Mouse (Mus musculus) limb, embryonic 15.5 days (tissue): ENCODE data around the gene Dnajb8. TPM values are rescaled to one million over a fixed set of nuclear protein-coding genes. Genes with fewer than 3 reads are reported as not detected.

ENCODE experiments used
- ATAC-seq: fragments of 200-750 bp; cut with Nextera tagmentation; 2 replicates; pipeline ENCODE4 v1.8.0; 2017; ENCODE audit warnings: low read depth, moderate TSS enrichment; ENCODE audit not compliant: insufficient number of reproducible peaks, low FRiP score, low TSS enrichment
- H3K27ac ChIP-seq: fragments of 300-500 bp; sonication (generic); 2 replicates; pipeline ENCODE4 v1.5.1; 2015; ENCODE audit warnings: moderate library complexity, mild to moderate bottlenecking, inconsistent platforms
- H3K27me3 ChIP-seq: fragments of 300-500 bp; sonication (generic); 2 replicates; pipeline ENCODE4 v1.6.1; 2015; ENCODE audit warnings: inconsistent platforms
- H3K36me3 ChIP-seq: fragments of 300-500 bp; sonication (generic); 2 replicates; pipeline ENCODE4 v1.6.1; 2015; ENCODE audit warnings: inconsistent platforms
- H3K4me1 ChIP-seq: fragments of 300-500 bp; sonication (generic); 2 replicates; pipeline ENCODE4 v1.6.1; 2015; ENCODE audit warnings: inconsistent platforms
- H3K4me2 ChIP-seq: fragments of 300-500 bp; sonication (generic); 2 replicates; pipeline ENCODE4 v1.6.1; 2015; ENCODE audit warnings: mild to moderate bottlenecking, inconsistent platforms
- H3K4me3 ChIP-seq: fragments of 300-500 bp; sonication (generic); 2 replicates; pipeline ENCODE4 v1.5.1; 2015; ENCODE audit warnings: mild to moderate bottlenecking, inconsistent platforms
- H3K9ac ChIP-seq: fragments of 300-500 bp; sonication (generic); 2 replicates; pipeline ENCODE4 v1.6.1; 2015; ENCODE audit warnings: inconsistent platforms
- H3K9me3 ChIP-seq: fragments of 300-500 bp; sonication (generic); 2 replicates; pipeline ENCODE4 v1.6.1; 2016; ENCODE audit warnings: inconsistent platforms
- WGBS: fragments of 180-500 bp; shearing (Covaris S2); methylation state at CpG from one replicate; pipeline ENCODE4 v1.1.7; 2015; 5-methylcytosine and 5-hydroxymethylcytosine counted together
- polyA plus RNA-seq: library from polyadenylated mRNA; unstranded; fragments of >200 nt; fragmentation: Nextera tagmentation; extraction: Ambion mirVana; gene quantifications from 2 replicates; pipeline ENCODE4 v1.2.1, GENCODE M21; 2015

Gene Dnajb8
- polyA plus RNA-seq, 1 experiment from 2014 or later: not detected

DNA sequence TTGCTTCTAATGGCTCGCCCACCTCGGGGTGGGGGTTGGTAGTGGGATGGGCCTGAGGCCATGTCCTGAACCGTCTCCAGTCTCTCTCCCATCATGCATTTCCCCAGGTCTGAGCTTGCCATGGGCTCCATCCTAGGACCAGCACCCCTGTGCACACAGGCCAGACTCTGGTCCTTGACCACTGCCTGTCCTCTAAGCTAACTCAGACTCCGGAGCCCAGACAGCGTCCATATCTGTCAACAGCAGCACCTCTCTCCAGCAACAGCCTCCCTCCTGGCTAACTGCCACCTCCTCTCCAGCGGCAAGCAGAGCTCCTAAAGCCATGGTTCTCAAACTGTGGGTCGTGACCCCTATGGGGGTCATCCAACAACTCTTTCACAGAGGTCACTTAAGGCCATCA, 14.4 kb downstream of the Dnajb8 start:
- WGBS: 21% methylated on average over 7 of the region's 7 CpGs
- no peak overlapping the region for H3K4me2 ChIP-seq
- H3K27me3 ChIP-seq: peaks cover 32% of the 10 kb centered on the region
- no peaks in the 10 kb centered on the region for H3K36me3 ChIP-seq
- H3K27ac ChIP-seq: no peak overlapping the region
- ATAC-seq: no peak
- no peaks in the 10 kb centered on the region for H3K9me3 ChIP-seq
- no peak overlapping the region for H3K9ac ChIP-seq
- H3K4me1 ChIP-seq: peaks cover 7% of the 10 kb centered on the region
- H3K4me3 ChIP-seq: no peak overlapping the region

DNA sequence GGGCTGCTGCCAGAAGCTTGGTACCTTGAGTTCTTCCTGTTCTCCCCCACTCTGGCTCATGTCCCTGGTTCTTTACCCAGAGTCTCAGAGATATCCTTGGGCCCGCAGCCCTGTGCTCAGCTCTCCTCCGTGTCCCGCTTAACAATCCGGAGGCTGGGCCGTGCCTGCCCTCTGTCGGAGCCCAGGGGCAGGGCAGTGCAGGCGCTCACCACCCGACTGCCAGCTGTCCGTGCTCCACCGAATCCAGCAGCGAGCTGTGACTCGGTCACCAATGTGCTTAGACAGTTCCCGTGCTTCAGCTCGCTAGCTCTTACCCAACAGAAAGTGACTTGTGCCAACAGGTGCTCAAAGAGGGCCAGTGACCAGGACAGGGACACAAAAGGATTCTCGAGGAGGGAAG, 20.5 kb downstream of the Dnajb8 start:
- Histone ChIP-seq H3K27me3 (no peaks in the 10 kb centered on the region; the same call in 1 of the 2 replicates), H3K36me3 (no peaks in the 10 kb centered on the region), H3K4me3 (0 out of 2 replicates have a peak overlapping the region, but pooled peaks have one; percentile 7), H3K4me1 (peaks cover 7% of the 10 kb centered on the region; the same call in 1 of the 2 replicates), H3K9me3 (no peaks in the 10 kb centered on the region), H3K4me2 (no peak overlapping the region), H3K27ac (no peak overlapping the region), H3K9ac (no peak overlapping the region)
- no peak for ATAC-seq
- WGBS: 4% methylated on average over 15 of the region's 15 CpGs

DNA sequence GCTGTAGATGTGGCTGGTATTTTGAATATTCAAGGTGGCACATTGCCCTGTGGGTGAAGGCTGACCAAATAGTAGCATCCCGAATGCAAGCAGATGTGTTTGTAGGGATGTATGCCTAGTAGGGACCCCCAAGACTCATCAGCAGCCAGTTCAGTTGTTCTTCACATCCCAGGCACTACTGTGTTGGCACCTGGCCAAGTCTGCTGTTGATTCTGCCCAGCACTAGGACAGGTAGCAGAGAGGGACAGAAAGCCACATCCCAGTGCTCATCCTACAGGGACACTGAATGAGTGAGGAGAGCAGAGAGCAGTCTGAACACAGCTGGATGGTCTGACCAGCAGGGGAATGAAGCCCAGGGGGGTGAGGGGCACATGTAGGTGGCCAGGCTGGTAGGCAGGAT, 27.2 kb downstream of the Dnajb8 start:
- H3K9me3 ChIP-seq: no peaks in the 10 kb centered on the region
- H3K4me2 ChIP-seq: no peak overlapping the region
- H3K27ac ChIP-seq: no peak overlapping the region
- H3K27me3 ChIP-seq: no peaks in the 10 kb centered on the region
- H3K4me1 ChIP-seq: 0 out of 2 replicates have a peak, but pooled peaks cover 2% of the 10 kb centered on the region
- no peak overlapping the region for H3K9ac ChIP-seq
- WGBS: 90% methylated on average over 1 of the region's 1 CpGs
- H3K4me3 ChIP-seq: no peak overlapping the region
- no peaks in the 10 kb centered on the region for H3K36me3 ChIP-seq
- ATAC-seq: no peak

DNA sequence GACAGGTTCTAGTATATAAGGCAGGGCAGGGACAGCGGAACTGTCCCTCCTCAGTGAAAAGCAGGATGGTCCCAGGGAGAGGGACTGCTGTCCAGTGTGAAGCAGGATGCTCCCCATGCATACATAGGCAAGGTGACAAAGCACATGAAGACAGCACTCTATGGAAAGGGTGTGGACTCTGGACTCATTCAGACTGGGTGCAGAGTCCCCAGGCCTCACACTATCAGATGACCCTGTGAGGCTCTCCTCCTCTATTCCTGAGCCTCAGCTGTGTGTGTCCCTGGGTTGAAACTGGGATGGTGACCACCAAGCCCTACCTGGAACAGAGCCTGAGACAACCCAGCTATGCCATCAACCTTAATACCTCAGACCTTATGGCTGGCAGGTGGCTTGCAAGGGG, 29.3 kb downstream of the Dnajb8 start:
- 0 out of 2 replicates have a peak, but pooled peaks cover 2% of the 10 kb centered on the region for H3K4me1 ChIP-seq
- no peak for ATAC-seq
- H3K4me2 ChIP-seq: no peak overlapping the region
- H3K9me3 ChIP-seq: no peaks in the 10 kb centered on the region
- H3K27me3 ChIP-seq: no peaks in the 10 kb centered on the region
- peaks cover 4% of the 10 kb centered on the region for H3K36me3 ChIP-seq
- no peak overlapping the region for H3K27ac ChIP-seq
- H3K9ac ChIP-seq: no peak overlapping the region
- H3K4me3 ChIP-seq: no peak overlapping the region
- WGBS: 94% methylated on average over 1 of the region's 1 CpGs

DNA sequence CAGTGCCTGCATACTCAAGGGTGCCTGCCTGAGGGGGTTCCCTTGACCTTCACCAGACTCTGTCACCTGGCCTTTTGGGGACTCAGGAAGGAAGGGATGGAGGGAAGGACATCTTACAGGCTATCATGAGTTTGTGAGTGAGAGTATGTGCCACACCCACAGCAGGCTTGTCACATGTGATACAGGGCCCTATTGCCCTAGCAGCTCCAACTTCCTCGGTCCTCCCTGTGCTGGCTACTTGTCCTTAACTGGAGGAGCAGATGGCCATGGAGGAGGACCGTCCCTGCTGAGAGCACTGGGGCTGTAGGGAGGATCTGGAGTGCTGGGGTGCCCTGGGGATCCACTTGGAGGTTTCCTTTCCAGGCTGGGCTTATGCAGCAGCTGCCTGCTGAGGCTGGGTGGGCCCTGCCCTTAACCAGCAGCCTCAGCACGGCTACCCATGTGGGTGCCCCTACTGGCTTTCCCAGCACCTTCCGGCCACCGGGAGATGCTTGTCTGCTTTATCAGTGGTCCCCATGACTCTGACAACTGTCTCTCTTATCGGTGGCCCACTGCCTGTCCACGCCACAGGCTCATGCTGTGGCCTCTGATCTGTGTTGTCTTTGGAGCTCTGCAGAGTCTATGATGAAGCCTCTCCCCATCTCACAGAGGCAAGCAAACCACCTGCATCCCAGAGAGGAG, 29.9 kb downstream of the Dnajb8 start:
- WGBS: 81% methylated on average over 7 of the region's 7 CpGs
- Histone ChIP-seq H3K4me3 (no peak overlapping the region), H3K36me3 (peaks cover 4% of the 10 kb centered on the region), H3K4me1 (no peaks in the 10 kb centered on the region), H3K4me2 (no peak overlapping the region), H3K27me3 (no peaks in the 10 kb centered on the region), H3K9ac (no peak overlapping the region), H3K9me3 (no peaks in the 10 kb centered on the region), H3K27ac (no peak overlapping the region)
- no peak for ATAC-seq

DNA sequence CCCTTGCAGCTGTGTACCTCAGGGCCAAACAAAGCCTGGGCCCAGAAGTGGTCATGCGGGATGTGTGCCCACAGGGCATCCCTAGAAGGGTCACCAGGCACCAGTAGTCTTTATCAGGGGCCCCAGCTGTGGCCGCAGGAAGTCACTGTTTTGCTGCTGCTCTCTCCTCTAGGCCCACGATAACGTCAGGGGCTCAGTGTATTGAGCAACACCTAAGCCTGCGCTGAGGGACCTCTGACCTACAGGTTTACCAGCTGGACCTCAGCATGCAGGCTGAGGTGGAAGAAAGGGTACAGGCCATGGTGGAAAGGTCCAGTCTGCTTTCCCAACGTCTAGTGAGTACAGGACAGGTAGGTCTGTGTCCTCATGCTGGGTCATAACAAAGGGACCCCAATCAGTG, 32.0 kb downstream of the Dnajb8 start:
- no peak for ATAC-seq
- H3K4me3 ChIP-seq: no peak overlapping the region
- no peaks in the 10 kb centered on the region for H3K4me1 ChIP-seq
- WGBS: 66% methylated on average over 6 of the region's 6 CpGs
- no peak overlapping the region for H3K4me2 ChIP-seq
- H3K27me3 ChIP-seq: no peaks in the 10 kb centered on the region
- no peak overlapping the region for H3K9ac ChIP-seq
- no peaks in the 10 kb centered on the region for H3K9me3 ChIP-seq
- H3K36me3 ChIP-seq: peaks cover 4% of the 10 kb centered on the region
- no peak overlapping the region for H3K27ac ChIP-seq

DNA sequence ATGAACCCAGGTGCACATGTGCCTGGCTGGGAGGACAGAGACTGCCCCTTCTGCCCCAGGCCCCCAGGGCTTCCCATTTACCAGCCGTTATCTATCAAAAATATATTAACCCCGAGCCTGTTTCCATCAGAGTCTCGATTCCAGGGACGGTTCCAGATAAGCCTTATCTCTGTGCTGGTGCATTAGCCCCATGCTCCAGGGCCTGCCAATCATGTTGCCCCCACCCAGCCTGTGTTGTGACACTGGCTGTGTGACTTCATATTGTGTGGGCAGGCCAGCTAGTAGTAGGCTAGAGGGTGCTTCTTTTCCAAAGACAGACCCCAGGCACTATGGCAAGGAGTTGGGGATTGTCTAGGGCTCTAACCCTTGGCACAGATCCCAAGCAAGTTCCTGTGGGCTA, 33.4 kb downstream of the Dnajb8 start:
- Histone ChIP-seq H3K9me3 (no peaks in the 10 kb centered on the region), H3K36me3 (peaks cover 4% of the 10 kb centered on the region), H3K27ac (no peak overlapping the region), H3K4me3 (no peak overlapping the region), H3K4me1 (no peaks in the 10 kb centered on the region), H3K27me3 (no peaks in the 10 kb centered on the region), H3K9ac (no peak overlapping the region), H3K4me2 (no peak overlapping the region)
- no peak for ATAC-seq
- 83% methylated on average over 4 of the region's 4 CpGs for WGBS

DNA sequence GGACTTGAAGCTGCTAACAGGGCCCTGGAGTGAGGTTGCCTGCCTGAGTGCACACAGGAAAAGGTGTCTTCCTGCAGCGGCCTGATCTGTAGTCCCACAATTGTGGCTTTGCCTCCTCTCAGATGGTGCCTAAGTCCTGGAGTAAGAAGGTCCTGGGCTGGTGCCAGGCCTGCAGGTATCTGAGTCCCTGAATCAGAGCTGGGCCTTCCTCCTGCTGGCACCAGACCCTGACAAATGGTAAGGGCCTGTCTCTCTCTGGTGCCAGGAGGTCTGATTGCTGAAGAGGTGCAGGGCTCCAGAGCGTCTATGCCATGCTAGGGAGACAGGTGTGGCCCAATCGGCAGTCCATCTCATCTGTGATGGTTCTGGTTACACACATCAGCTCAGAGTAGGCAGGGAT, 37.6 kb downstream of the Dnajb8 start:
- Histone ChIP-seq H3K4me1 (no peaks in the 10 kb centered on the region), H3K4me2 (no peak overlapping the region), H3K27me3 (no peaks in the 10 kb centered on the region), H3K36me3 (peaks cover 4% of the 10 kb centered on the region), H3K9ac (no peak overlapping the region), H3K9me3 (no peaks in the 10 kb centered on the region), H3K4me3 (no peak overlapping the region), H3K27ac (no peak overlapping the region)
- WGBS: 85% methylated on average over 3 of the region's 3 CpGs
- ATAC-seq: no peak

DNA sequence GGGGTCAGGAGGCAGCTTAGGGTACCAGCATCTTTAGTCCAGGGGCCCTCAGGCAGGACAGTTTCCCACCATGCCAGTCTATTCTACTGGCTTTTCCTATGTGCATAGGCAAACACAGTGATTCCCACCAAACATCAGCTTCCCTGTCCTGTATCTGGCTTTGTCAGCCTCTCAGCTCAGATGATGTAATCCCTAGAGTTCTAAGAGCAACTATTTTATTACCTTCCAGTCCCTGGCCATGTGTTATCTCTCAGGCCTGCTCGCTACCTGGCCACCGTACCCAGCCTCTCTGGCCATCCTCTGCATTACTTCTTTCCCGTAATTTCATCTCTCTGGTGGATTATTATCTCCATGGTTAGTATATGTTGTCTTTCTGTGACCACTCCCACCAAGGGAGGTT, 38.6 kb downstream of the Dnajb8 start:
- H3K27ac ChIP-seq: no peak overlapping the region
- no peak overlapping the region for H3K9ac ChIP-seq
- ATAC-seq: no peak
- no peaks in the 10 kb centered on the region for H3K4me1 ChIP-seq
- H3K4me3 ChIP-seq: no peak overlapping the region
- no peak overlapping the region for H3K4me2 ChIP-seq
- no peaks in the 10 kb centered on the region for H3K27me3 ChIP-seq
- WGBS: 79% methylated on average over 3 of the region's 3 CpGs
- H3K9me3 ChIP-seq: no peaks in the 10 kb centered on the region
- peaks cover 4% of the 10 kb centered on the region for H3K36me3 ChIP-seq

DNA sequence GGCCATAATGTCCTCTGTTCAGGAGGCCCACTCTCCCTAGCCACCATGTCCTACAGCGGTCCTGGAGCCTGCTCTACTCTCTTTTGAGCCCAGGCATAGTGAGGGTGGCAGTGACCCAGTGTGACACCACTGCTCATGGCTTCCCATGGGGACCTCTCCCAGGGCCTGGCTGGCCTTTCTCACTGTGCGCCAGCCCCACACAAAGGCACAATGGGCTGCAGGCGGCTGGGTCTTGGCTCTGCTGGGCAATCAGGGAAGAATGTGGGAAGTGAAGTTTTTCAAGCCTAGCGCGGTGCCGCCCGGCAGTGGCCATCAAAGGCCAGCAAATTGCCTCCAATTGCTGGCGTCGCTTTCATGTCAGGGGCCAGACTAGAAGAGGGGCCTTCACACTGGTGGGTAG, 40.1 kb downstream of the Dnajb8 start:
- Histone ChIP-seq H3K36me3 (no peaks in the 10 kb centered on the region), H3K9ac (no peak overlapping the region), H3K4me2 (no peak overlapping the region), H3K4me3 (no peak overlapping the region), H3K27me3 (no peaks in the 10 kb centered on the region), H3K27ac (no peak overlapping the region), H3K9me3 (no peaks in the 10 kb centered on the region), H3K4me1 (no peaks in the 10 kb centered on the region)
- 45% methylated on average over 9 of the region's 9 CpGs for WGBS
- no peak; the same call in 1 of the 2 replicates for ATAC-seq

DNA sequence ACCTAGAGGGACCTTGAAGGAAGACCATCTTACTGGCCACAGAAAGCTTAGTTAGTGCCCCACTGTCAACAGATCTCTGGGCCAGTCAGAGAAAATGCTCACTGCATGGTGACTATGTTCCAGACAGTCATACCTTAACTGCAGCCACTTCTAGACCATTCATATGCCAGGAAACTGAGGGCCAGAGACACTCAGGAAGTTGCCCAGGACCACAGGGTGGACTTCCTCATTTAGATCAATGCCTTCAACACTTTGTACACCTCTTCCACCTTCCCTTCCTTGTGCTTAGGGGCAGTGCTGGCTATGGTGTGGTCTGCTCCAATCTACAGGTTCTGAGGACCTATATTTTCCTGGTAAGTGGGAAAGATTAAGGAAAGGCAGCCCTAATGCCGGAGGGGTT, 43.3 kb downstream of the Dnajb8 start:
- Histone ChIP-seq H3K4me3 (no peak overlapping the region), H3K27me3 (no peaks in the 10 kb centered on the region), H3K27ac (no peak overlapping the region), H3K4me1 (no peaks in the 10 kb centered on the region), H3K9me3 (no peaks in the 10 kb centered on the region), H3K4me2 (no peak overlapping the region), H3K9ac (no peak overlapping the region), H3K36me3 (no peaks in the 10 kb centered on the region)
- 94% methylated on average over 1 of the region's 1 CpGs for WGBS
- ATAC-seq: no peak

DNA sequence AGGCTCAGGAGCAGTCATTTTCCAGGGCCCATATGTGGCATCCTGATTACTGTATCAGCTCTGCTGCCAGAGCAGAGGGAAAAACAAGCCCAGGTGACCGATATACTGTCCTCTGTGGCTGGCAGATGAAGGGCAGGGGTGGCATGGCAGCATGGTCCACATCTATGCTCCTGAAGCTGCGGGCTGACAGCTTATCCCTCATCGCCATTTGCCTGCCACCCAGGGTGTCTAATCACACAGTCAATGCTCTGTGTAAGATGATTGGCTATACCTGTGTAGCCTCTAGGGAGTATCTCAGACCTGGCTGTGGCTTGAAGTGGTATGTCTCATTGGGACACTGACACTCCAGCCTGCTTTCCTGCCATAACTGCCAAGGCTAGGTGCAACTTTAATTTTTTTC, 44.0 kb downstream of the Dnajb8 start:
- Histone ChIP-seq H3K36me3 (no peaks in the 10 kb centered on the region), H3K9me3 (no peaks in the 10 kb centered on the region), H3K27ac (no peak overlapping the region), H3K9ac (no peak overlapping the region), H3K4me2 (no peak overlapping the region), H3K4me3 (no peak overlapping the region), H3K4me1 (no peaks in the 10 kb centered on the region), H3K27me3 (no peaks in the 10 kb centered on the region)
- 84% methylated on average over 3 of the region's 3 CpGs for WGBS
- ATAC-seq: no peak

DNA sequence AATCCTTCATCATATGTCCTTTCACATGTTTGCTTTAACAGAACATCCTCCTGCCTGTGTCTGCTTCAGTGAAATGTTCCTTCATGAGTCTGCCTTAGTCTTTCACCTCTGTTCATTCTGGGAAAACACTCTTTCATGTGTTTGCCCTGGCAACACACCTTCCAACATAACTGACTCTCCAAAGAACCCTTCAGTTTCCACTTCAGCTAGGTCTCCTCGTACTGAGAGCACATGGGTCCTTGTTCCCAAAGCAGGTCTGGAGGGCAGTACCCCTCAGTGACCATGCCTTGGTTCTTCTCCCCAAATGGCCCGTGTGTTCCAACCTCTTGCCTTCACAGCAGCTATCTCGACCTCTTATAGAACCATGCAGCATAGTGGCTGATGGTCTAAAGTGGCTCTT, 45.0 kb downstream of the Dnajb8 start:
- no peak overlapping the region for H3K4me3 ChIP-seq
- H3K9ac ChIP-seq: no peak overlapping the region
- 81% methylated on average over 3 of the region's 3 CpGs for WGBS
- no peaks in the 10 kb centered on the region for H3K4me1 ChIP-seq
- no peaks in the 10 kb centered on the region for H3K27me3 ChIP-seq
- H3K27ac ChIP-seq: no peak overlapping the region
- no peaks in the 10 kb centered on the region for H3K36me3 ChIP-seq
- no peak for ATAC-seq
- no peaks in the 10 kb centered on the region for H3K9me3 ChIP-seq
- H3K4me2 ChIP-seq: no peak overlapping the region
